Mouse (Mus musculus): Measurements from ENCODE around the gene Ephx1. TPM values are rescaled to one million over a fixed set of nuclear protein-coding genes. Genes with fewer than 3 reads are reported as not detected.

Ephx1 gene
- polyA plus RNA-seq, 1 experiment from 2014 or later = 30.0 TPM

- no peak overlapping the region for H3K4me3 ChIP-seq (ENCODE audit: low read depth, low read length)
- DNase-seq (ENCODE audit: low spot score) (peak; percentile 75), ATAC-seq (ENCODE audit: low FRiP score, low TSS enrichment) (peak; percentile 81)
- no peak overlapping the region for H3K9ac ChIP-seq (ENCODE audit: low read length)
- no peak overlapping the region for H3K4me2 ChIP-seq (replicated peaks; ENCODE audit: low read depth)
- 13% methylated on average over 1 of the region's 1 CpGs for WGBS
- H3K27ac ChIP-seq (replicated peaks) = no peak overlapping the region
- TF ChIP-seq EP300 (optimal IDR thresholded peaks at IDR 0.05) (no peak), CTCF (IDR thresholded peaks at IDR 0.05; ENCODE audit: low read depth) (peak; percentile 91)
- H3K27me3 ChIP-seq (ENCODE audit: control insufficient read depth, insufficient read depth, low read length) = no peaks in the 10 kb centered on the region
- no peaks in the 10 kb centered on the region for H3K9me3 ChIP-seq (ENCODE audit: control insufficient read depth, low read length)
- H3K36me3 ChIP-seq (ENCODE audit: control insufficient read depth, insufficient read depth, low read length) = no peaks in the 10 kb centered on the region
- no peaks in the 10 kb centered on the region for H3K4me1 ChIP-seq (replicated peaks; ENCODE audit: control insufficient read depth, insufficient read depth)
Observed at GRCm38 (mm10) chr1:181022265-181022664, 1.6 kb upstream of the Ephx1 start.

GRCm38 (mm10) chr1:181021488-181021865 is 773 bp upstream of the Ephx1 start:
- H3K4me2 ChIP-seq (replicated peaks; ENCODE audit: low read depth) = no peak overlapping the region
- H3K9me3 ChIP-seq (ENCODE audit: control insufficient read depth, low read length) = no peaks in the 10 kb centered on the region
- no peaks in the 10 kb centered on the region for H3K4me1 ChIP-seq (replicated peaks; ENCODE audit: control insufficient read depth, insufficient read depth)
- ATAC-seq (ENCODE audit: low FRiP score, low TSS enrichment) (no peak), DNase-seq (ENCODE audit: low spot score) (no peak)
- 59% methylated on average over 7 of the region's 7 CpGs for whole genome bisulfite sequencing
- H3K36me3 ChIP-seq (ENCODE audit: control insufficient read depth, insufficient read depth, low read length) = no peaks in the 10 kb centered on the region
- no peaks in the 10 kb centered on the region for H3K27me3 ChIP-seq (ENCODE audit: control insufficient read depth, insufficient read depth, low read length)
- no peak overlapping the region for H3K27ac ChIP-seq (replicated peaks)
- no peak overlapping the region for H3K9ac ChIP-seq (ENCODE audit: low read length)
- H3K4me3 ChIP-seq (ENCODE audit: low read depth, low read length) = no peak overlapping the region
- TF ChIP-seq CTCF (IDR thresholded peaks at IDR 0.05; ENCODE audit: low read depth) (no peak), EP300 (optimal IDR thresholded peaks at IDR 0.05) (no peak)

DNA sequence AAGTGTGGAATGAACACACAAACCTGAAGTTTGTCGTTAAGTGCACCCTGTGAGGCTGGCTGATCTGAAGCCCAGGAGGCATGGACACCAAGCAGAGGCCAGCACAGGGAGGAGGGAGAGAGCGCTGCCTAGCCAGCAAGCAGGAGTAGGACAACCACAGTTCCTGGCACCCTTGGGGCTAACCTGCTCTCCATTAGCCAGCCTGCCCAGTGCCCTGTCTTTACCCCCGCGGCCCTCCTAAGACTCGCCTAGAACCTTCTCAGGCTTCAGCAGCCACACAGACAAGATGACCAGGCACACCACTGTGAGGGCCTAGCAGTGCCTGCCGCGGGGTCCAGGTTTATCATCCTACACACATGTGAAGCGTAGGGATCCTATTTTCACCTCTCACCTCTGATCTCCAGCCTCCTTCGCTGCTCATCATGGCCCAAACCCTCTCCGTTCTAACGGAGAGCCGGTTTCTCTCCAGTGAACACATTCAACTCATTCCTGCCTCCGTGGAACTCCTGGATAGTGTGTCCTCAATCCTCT is 2.7 kb downstream of the Ephx1 start:
- ATAC-seq (ENCODE audit: low FRiP score, low TSS enrichment) (no peak), DNase-seq (ENCODE audit: low spot score) (peak; percentile 12)
- Histone ChIP-seq H3K9ac (ENCODE audit: low read length) (no peak overlapping the region), H3K4me2 (replicated peaks; ENCODE audit: low read depth) (no peak overlapping the region), H3K27me3 (ENCODE audit: control insufficient read depth, insufficient read depth, low read length) (no peaks in the 10 kb centered on the region), H3K36me3 (ENCODE audit: control insufficient read depth, insufficient read depth, low read length) (no peaks in the 10 kb centered on the region), H3K4me1 (replicated peaks; ENCODE audit: control insufficient read depth, insufficient read depth) (peaks cover 13% of the 10 kb centered on the region), H3K9me3 (ENCODE audit: control insufficient read depth, low read length) (no peaks in the 10 kb centered on the region), H3K4me3 (ENCODE audit: low read depth, low read length) (no peak overlapping the region), H3K27ac (replicated peaks) (no peak overlapping the region)
- TF ChIP-seq EP300 (optimal IDR thresholded peaks at IDR 0.05) = no peak
- TF ChIP-seq CTCF (IDR thresholded peaks at IDR 0.05; ENCODE audit: low read depth) = no peak
- WGBS = 71% methylated on average over 13 of the region's 13 CpGs

- Histone ChIP-seq H3K9ac (ENCODE audit: low read length) (peak overlapping the region; percentile 64), H3K27ac (replicated peaks) (peak overlapping the region; percentile 82), H3K9me3 (ENCODE audit: control insufficient read depth, low read length) (no peaks in the 10 kb centered on the region), H3K36me3 (ENCODE audit: control insufficient read depth, insufficient read depth, low read length) (no peaks in the 10 kb centered on the region), H3K4me3 (ENCODE audit: low read depth, low read length) (peak overlapping the region; percentile 45), H3K4me2 (replicated peaks; ENCODE audit: low read depth) (peak overlapping the region; percentile 92), H3K27me3 (ENCODE audit: control insufficient read depth, insufficient read depth, low read length) (no peaks in the 10 kb centered on the region), H3K4me1 (replicated peaks; ENCODE audit: control insufficient read depth, insufficient read depth) (peaks cover 13% of the 10 kb centered on the region)
- peak; percentile 94 for DNase-seq (ENCODE audit: low spot score)
- ATAC-seq (ENCODE audit: low FRiP score, low TSS enrichment) = peak; percentile 84
- TF ChIP-seq CTCF (IDR thresholded peaks at IDR 0.05; ENCODE audit: low read depth) (no peak), EP300 (optimal IDR thresholded peaks at IDR 0.05) (no peak)
- under 1% methylated on average over 22 of the region's 22 CpGs for WGBS
Observed at GRCm38 (mm10) chr1:181017212-181017711, 3.4 kb downstream of the Ephx1 start.

DNA sequence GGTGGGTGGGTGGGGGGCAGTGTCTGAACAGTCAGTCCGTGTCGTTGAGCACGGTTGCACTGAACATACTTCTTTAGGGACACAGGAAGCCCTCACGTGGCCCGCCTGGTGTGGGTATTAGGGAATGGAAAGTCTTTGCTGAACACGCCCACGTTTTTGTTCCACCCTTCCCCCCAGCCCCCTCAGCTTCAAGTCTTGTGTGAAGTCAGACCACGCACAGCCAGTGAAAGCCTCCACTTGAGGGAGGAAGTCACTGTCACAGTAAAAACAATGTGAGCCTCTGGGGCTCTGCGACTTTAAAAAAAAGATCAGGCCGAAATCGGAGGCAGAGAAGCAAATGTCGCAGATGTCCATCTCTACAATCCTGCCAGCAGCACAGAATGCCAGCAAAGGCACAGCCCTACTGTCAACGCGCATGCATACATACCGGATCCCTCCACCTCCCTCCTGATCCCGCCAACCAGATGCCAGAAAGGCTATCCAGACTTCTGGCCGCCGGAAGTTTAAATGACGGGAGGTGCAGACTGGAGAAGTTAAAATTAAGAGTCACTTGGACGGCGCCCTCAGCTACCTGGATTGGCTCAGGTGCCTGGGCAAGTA is 4.1 kb downstream of the Ephx1 start:
- Histone ChIP-seq H3K9ac (ENCODE audit: low read length) (peak overlapping the region; percentile 64), H3K4me3 (ENCODE audit: low read depth, low read length) (peak overlapping the region; percentile 45), H3K27ac (replicated peaks) (peak overlapping the region; percentile 82), H3K36me3 (ENCODE audit: control insufficient read depth, insufficient read depth, low read length) (no peaks in the 10 kb centered on the region), H3K4me2 (replicated peaks; ENCODE audit: low read depth) (peak overlapping the region; percentile 92), H3K27me3 (ENCODE audit: control insufficient read depth, insufficient read depth, low read length) (no peaks in the 10 kb centered on the region), H3K9me3 (ENCODE audit: control insufficient read depth, low read length) (no peaks in the 10 kb centered on the region), H3K4me1 (replicated peaks; ENCODE audit: control insufficient read depth, insufficient read depth) (peaks cover 13% of the 10 kb centered on the region)
- WGBS = 3% methylated on average over 21 of the region's 21 CpGs
- DNase-seq (ENCODE audit: low spot score) (peak; percentile 73), ATAC-seq (ENCODE audit: low FRiP score, low TSS enrichment) (peak; percentile 60)
- TF ChIP-seq CTCF (IDR thresholded peaks at IDR 0.05; ENCODE audit: low read depth) (no peak), EP300 (optimal IDR thresholded peaks at IDR 0.05) (no peak)

GRCm38 (mm10) chr1:181016045-181016444 is 4.7 kb downstream of the Ephx1 start:
- H3K36me3 ChIP-seq (ENCODE audit: control insufficient read depth, insufficient read depth, low read length) = no peaks in the 10 kb centered on the region
- WGBS = 76% methylated on average over 4 of the region's 4 CpGs
- ATAC-seq (ENCODE audit: low FRiP score, low TSS enrichment) = no peak
- no peaks in the 10 kb centered on the region for H3K27me3 ChIP-seq (ENCODE audit: control insufficient read depth, insufficient read depth, low read length)
- peak overlapping the region; percentile 92 for H3K4me2 ChIP-seq (replicated peaks; ENCODE audit: low read depth)
- H3K4me3 ChIP-seq (ENCODE audit: low read depth, low read length) = 0 out of 2 replicates have a peak overlapping the region, but pooled peaks have one; percentile 45
- H3K9me3 ChIP-seq (ENCODE audit: control insufficient read depth, low read length) = no peaks in the 10 kb centered on the region
- H3K27ac ChIP-seq (replicated peaks) = peak overlapping the region; percentile 82
- H3K4me1 ChIP-seq (replicated peaks; ENCODE audit: control insufficient read depth, insufficient read depth) = peaks cover 13% of the 10 kb centered on the region
- TF ChIP-seq EP300 (optimal IDR thresholded peaks at IDR 0.05) (no peak), CTCF (IDR thresholded peaks at IDR 0.05; ENCODE audit: low read depth) (no peak)
- peak; percentile 13 for DNase-seq (ENCODE audit: low spot score)
- H3K9ac ChIP-seq (ENCODE audit: low read length) = no peak overlapping the region; the same call in 1 of the 2 replicates
